Mouse (Mus musculus): ENCODE data around the gene Ccng2.

Gene Ccng2

GRCm38 (mm10) chr5:93263396-93264075 is 3.5 kb upstream of the Ccng2 start:
- DNase-seq (ENCODE audit: low spot score) = no peak

GRCm38 (mm10) chr5:93264136-93264700 is 2.8 kb upstream of the Ccng2 start:
- DNase-seq (ENCODE audit: low spot score) = no peak

GRCm38 (mm10) chr5:93265164-93265800 is 1.8 kb upstream of the Ccng2 start:
- DNase-seq (ENCODE audit: low spot score) = no peak

GRCm38 (mm10) chr5:93265801-93266580 is 1.1 kb upstream of the Ccng2 start:
- DNase-seq (ENCODE audit: low spot score) = no peak

- DNase-seq (ENCODE audit: low spot score) = peak; percentile 52
Measured at GRCm38 (mm10) chr5:93267851-93268606, 972 bp downstream of the Ccng2 start.

- no peak for DNase-seq (ENCODE audit: low spot score)
Measured at GRCm38 (mm10) chr5:93270095-93270494, 3.0 kb downstream of the Ccng2 start.

GRCm38 (mm10) chr5:93270721-93271120 is 3.7 kb downstream of the Ccng2 start:
- no peak for DNase-seq (ENCODE audit: low spot score)

- peak; percentile 29 for DNase-seq (ENCODE audit: low spot score)
Measured at GRCm38 (mm10) chr5:93282446-93283107, 15.5 kb downstream of the Ccng2 start.

GRCm38 (mm10) chr5:93283109-93283508 is 16.1 kb downstream of the Ccng2 start:
- DNase-seq (ENCODE audit: low spot score) = no peak

- no peak for DNase-seq (ENCODE audit: low spot score)
Measured at GRCm38 (mm10) chr5:93288553-93288952, 21.5 kb downstream of the Ccng2 start.

GRCm38 (mm10) chr5:93290282-93290681 is 23.2 kb downstream of the Ccng2 start:
- no peak for DNase-seq (ENCODE audit: low spot score)

GRCm38 (mm10) chr5:93296341-93296746 is 29.3 kb downstream of the Ccng2 start:
- DNase-seq (ENCODE audit: low spot score) = peak; percentile 3

GRCm38 (mm10) chr5:93296754-93297153 is 29.7 kb downstream of the Ccng2 start:
- DNase-seq (ENCODE audit: low spot score) = peak; percentile 2

GRCm38 (mm10) chr5:93297311-93297710 is 30.3 kb downstream of the Ccng2 start:
- DNase-seq (ENCODE audit: low spot score) = peak; percentile 2

- no peak for DNase-seq (ENCODE audit: low spot score)
Measured at GRCm38 (mm10) chr5:93305126-93305830, 38.2 kb downstream of the Ccng2 start.

- DNase-seq (ENCODE audit: low spot score) = no peak
Measured at GRCm38 (mm10) chr5:93308909-93309308, 41.9 kb downstream of the Ccng2 start.

- no peak for DNase-seq (ENCODE audit: low spot score)
Measured at GRCm38 (mm10) chr5:93323320-93324001, 56.4 kb downstream of the Ccng2 start.

Measured in urinary bladder, postnatal 25 days (tissue).